Mouse (Mus musculus): ENCODE data around the gene Ntsr1. TPM values are rescaled to one million over a fixed set of nuclear protein-coding genes. Genes with fewer than 3 reads are reported as not detected.

Ntsr1 gene
- polyA plus RNA-seq, 1 experiment from 2014 or later: 2.8 TPM

DNA sequence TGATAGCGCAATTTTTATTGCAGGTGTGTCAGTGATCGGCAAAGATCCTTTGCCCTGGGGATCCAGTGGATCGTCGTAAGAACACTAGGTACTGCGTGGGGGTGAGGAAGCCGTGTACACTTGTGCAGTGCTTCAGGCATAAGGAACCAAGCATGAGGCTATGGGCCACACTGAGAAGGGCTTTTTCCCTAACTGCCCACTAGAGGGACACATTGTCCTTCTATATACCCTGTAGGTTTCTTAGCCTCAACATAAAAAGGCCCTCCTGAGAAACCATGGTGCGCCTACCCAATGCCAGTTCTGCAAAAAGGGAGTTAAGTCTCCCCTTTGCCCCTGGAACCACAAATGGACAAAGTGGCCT is 26.7 kb upstream of the Ntsr1 start:
- no peak overlapping the region; the same call in 1 of the 2 replicates for H3K4me2 ChIP-seq (replicated peaks)
- H3K27ac ChIP-seq: no peak overlapping the region
- no peak overlapping the region for H3K9ac ChIP-seq

GRCm38 (mm10) chr2:180474864-180475263 is 24.9 kb upstream of the Ntsr1 start:
- no peaks in the 10 kb centered on the region for H3K9me3 ChIP-seq
- no peak overlapping the region for H3K4me2 ChIP-seq (replicated peaks)
- H3K27me3 ChIP-seq (replicated peaks): peaks cover 3% of the 10 kb centered on the region; the same call in 1 of the 2 replicates
- no peak overlapping the region for H3K27ac ChIP-seq
- no peak overlapping the region for H3K4me3 ChIP-seq (replicated peaks)
- H3K36me3 ChIP-seq: no peaks in the 10 kb centered on the region
- peaks cover 7% of the 10 kb centered on the region; the same call in 1 of the 2 replicates for H3K4me1 ChIP-seq (replicated peaks)
- 97% methylated on average over 3 of the region's 3 CpGs for WGBS
- no peak for ATAC-seq
- H3K9ac ChIP-seq: no peak overlapping the region

More for the DNA sequence above, 26.7 kb upstream of the Ntsr1 start:
- peaks cover 7% of the 10 kb centered on the region; the same call in 1 of the 2 replicates for H3K4me1 ChIP-seq (replicated peaks)
- H3K27me3 ChIP-seq (replicated peaks): peaks cover 3% of the 10 kb centered on the region; the same call in 1 of the 2 replicates
- H3K4me3 ChIP-seq (replicated peaks): no peak overlapping the region
- H3K36me3 ChIP-seq: no peaks in the 10 kb centered on the region
- peak; percentile 79 for ATAC-seq
- WGBS: 38% methylated on average over 7 of the region's 7 CpGs
- H3K9me3 ChIP-seq: no peaks in the 10 kb centered on the region

- ATAC-seq: no peak
- H3K9me3 ChIP-seq: no peaks in the 10 kb centered on the region
- no peak overlapping the region for H3K27ac ChIP-seq
- no peaks in the 10 kb centered on the region for H3K36me3 ChIP-seq
- H3K27me3 ChIP-seq (replicated peaks): peaks cover 2% of the 10 kb centered on the region; the same call in 1 of the 2 replicates
- 17% methylated on average over 16 of the region's 16 CpGs for WGBS
- H3K4me2 ChIP-seq (replicated peaks): no peak overlapping the region
- peaks cover 4% of the 10 kb centered on the region; the same call in 1 of the 2 replicates for H3K4me1 ChIP-seq (replicated peaks)
- no peak overlapping the region for H3K9ac ChIP-seq
- no peak overlapping the region for H3K4me3 ChIP-seq (replicated peaks)
These were observed 17.5 kb upstream of the Ntsr1 start for GRCm38 (mm10) chr2:180482274-180482673.

DNA sequence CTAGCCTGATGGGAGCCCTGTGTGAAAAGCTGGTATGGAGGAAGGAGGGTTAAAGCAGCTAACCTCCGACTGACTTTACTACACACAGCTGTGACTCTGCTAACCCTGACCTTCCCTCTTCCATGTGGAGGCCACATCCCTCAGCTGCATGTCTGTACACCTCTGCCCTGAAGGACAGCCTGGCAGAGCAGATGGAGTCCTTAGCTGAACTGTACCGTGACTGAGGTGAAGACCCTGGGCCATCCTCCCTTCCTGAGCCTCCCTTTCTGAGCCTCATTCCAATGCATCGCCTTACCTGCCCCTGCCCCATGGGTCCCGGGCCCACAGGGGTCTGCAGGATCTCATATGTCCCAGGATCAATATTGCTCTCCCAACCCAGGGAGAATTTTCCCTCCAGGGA is 14.9 kb upstream of the Ntsr1 start:
- peaks cover 4% of the 10 kb centered on the region; the same call in 1 of the 2 replicates for H3K4me1 ChIP-seq (replicated peaks)
- H3K36me3 ChIP-seq: no peaks in the 10 kb centered on the region
- H3K4me3 ChIP-seq (replicated peaks): no peak overlapping the region
- no peaks in the 10 kb centered on the region for H3K9me3 ChIP-seq
- H3K27ac ChIP-seq: no peak overlapping the region
- H3K27me3 ChIP-seq (replicated peaks): peaks cover 10% of the 10 kb centered on the region
- no peak overlapping the region for H3K4me2 ChIP-seq (replicated peaks)
- no peak overlapping the region for H3K9ac ChIP-seq
- 57% methylated on average over 4 of the region's 4 CpGs for WGBS
- no peak for ATAC-seq

- Histone ChIP-seq H3K4me3 (replicated peaks) (no peak overlapping the region), H3K4me2 (replicated peaks) (no peak overlapping the region), H3K27me3 (replicated peaks) (peaks cover 10% of the 10 kb centered on the region), H3K36me3 (no peaks in the 10 kb centered on the region), H3K9me3 (no peaks in the 10 kb centered on the region), H3K27ac (no peak overlapping the region), H3K9ac (no peak overlapping the region), H3K4me1 (replicated peaks) (peaks cover 4% of the 10 kb centered on the region; the same call in 1 of the 2 replicates)
- 66% methylated on average over 3 of the region's 3 CpGs for WGBS
- no peak for ATAC-seq
These were observed 14.5 kb upstream of the Ntsr1 start for GRCm38 (mm10) chr2:180485306-180485705.

- no peaks in the 10 kb centered on the region for H3K9me3 ChIP-seq
- no peak overlapping the region for H3K4me3 ChIP-seq (replicated peaks)
- no peaks in the 10 kb centered on the region for H3K4me1 ChIP-seq (replicated peaks)
- peaks cover 10% of the 10 kb centered on the region for H3K27me3 ChIP-seq (replicated peaks)
- H3K9ac ChIP-seq: no peak overlapping the region
- no peaks in the 10 kb centered on the region for H3K36me3 ChIP-seq
- 27% methylated on average over 17 of the region's 17 CpGs for WGBS
- no peak overlapping the region for H3K4me2 ChIP-seq (replicated peaks)
- no peak overlapping the region for H3K27ac ChIP-seq
- ATAC-seq: no peak
These were observed 11.5 kb upstream of the Ntsr1 start for GRCm38 (mm10) chr2:180488210-180488751.

- Histone ChIP-seq H3K4me1 (replicated peaks) (peaks cover 18% of the 10 kb centered on the region), H3K4me3 (replicated peaks) (no peak overlapping the region), H3K9me3 (no peaks in the 10 kb centered on the region), H3K36me3 (no peaks in the 10 kb centered on the region), H3K4me2 (replicated peaks) (no peak overlapping the region), H3K27me3 (replicated peaks) (peaks cover 25% of the 10 kb centered on the region), H3K9ac (no peak overlapping the region), H3K27ac (no peak overlapping the region)
- ATAC-seq: no peak
- 61% methylated on average over 8 of the region's 8 CpGs for WGBS
These were observed 3.9 kb upstream of the Ntsr1 start for GRCm38 (mm10) chr2:180495906-180496305.

GRCm38 (mm10) chr2:180500726-180501125 is 950 bp downstream of the Ntsr1 start:
- H3K4me2 ChIP-seq (replicated peaks): peak overlapping the region; percentile 61
- no peaks in the 10 kb centered on the region for H3K9me3 ChIP-seq
- H3K4me3 ChIP-seq (replicated peaks): peak overlapping the region; percentile 35
- peak overlapping the region; percentile 82 for H3K27ac ChIP-seq
- WGBS: 29% methylated on average over 13 of the region's 13 CpGs
- H3K4me1 ChIP-seq (replicated peaks): peaks cover 33% of the 10 kb centered on the region
- H3K9ac ChIP-seq: 0 out of 2 replicates have a peak overlapping the region, but pooled peaks have one; percentile 8
- peaks cover 35% of the 10 kb centered on the region for H3K27me3 ChIP-seq (replicated peaks)
- 0 out of 2 replicates have a peak, but pooled peaks have one; percentile 10 for ATAC-seq
- H3K36me3 ChIP-seq: no peaks in the 10 kb centered on the region

DNA sequence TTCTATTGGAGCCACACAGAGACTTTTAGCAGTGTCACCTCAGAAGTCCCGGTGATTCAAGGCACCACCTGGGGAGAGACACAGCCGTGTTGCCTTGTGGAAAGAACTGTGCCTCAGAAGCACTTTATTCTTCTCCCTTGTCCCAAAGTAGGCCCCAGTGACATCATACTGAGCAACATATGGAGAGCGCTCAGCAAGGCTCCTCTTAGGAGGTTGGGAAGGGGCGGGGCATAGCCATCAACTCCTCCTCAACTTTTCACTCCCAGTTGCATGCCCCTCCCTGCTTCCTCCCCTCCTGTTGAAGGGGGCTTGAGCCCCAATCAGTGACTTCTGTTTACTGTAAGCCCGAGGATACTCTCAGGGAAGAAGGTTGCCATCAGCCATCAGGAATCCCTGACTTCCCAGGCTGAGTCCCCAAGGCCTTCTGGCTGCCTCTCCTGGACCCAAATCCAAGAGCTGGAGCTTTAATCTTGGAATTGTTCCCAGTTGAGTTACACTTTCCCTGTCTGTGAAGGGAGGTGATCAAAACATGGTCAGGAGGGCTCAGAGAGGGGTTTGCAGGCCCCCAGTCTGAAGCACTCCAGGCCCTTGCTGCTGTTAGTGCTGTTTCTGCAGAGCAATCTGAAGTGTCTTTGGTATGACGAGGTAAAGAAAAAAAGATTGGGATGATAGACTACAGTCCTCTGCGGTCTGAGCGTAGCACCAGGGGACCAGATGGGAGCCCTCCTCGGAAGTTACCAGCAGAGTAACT is 1.6 kb downstream of the Ntsr1 start:
- WGBS: 26% methylated on average over 9 of the region's 9 CpGs
- no peaks in the 10 kb centered on the region for H3K36me3 ChIP-seq
- peaks cover 33% of the 10 kb centered on the region for H3K4me1 ChIP-seq (replicated peaks)
- H3K27ac ChIP-seq: peak overlapping the region; percentile 82
- peak; percentile 83 for ATAC-seq
- peaks cover 35% of the 10 kb centered on the region for H3K27me3 ChIP-seq (replicated peaks)
- no peak overlapping the region for H3K9ac ChIP-seq
- H3K4me3 ChIP-seq (replicated peaks): peak overlapping the region; percentile 35
- peak overlapping the region; percentile 61 for H3K4me2 ChIP-seq (replicated peaks)
- H3K9me3 ChIP-seq: no peaks in the 10 kb centered on the region

DNA sequence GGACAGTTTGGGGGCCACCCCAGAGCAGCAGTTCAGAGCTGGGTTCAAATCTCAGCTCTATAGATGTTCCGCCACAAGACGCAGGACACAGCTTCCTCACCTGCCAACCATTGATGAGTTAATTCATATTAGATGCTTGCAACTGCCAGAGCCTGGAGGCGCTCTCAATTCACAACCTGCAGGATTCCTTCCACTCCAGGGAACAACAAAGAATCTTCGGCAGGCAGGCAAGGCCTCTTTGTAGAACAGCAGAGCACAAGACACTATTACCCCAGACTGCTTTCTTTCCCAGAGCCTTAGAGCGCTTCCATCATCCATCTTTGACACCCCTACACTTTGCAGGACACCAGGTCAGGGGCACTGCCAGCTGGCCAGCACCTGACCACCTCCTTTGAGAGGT is 6.5 kb downstream of the Ntsr1 start:
- ATAC-seq: no peak
- Histone ChIP-seq H3K27me3 (replicated peaks) (peaks cover 7% of the 10 kb centered on the region), H3K9ac (no peak overlapping the region), H3K4me3 (replicated peaks) (no peak overlapping the region), H3K27ac (peak overlapping the region; percentile 2; the same call in 1 of the 2 replicates), H3K4me2 (replicated peaks) (no peak overlapping the region), H3K36me3 (no peaks in the 10 kb centered on the region), H3K9me3 (no peaks in the 10 kb centered on the region), H3K4me1 (replicated peaks) (peaks cover 21% of the 10 kb centered on the region)
- 74% methylated on average over 5 of the region's 5 CpGs for WGBS

- peaks cover 27% of the 10 kb centered on the region for H3K4me1 ChIP-seq (replicated peaks)
- H3K36me3 ChIP-seq: no peaks in the 10 kb centered on the region
- H3K4me3 ChIP-seq (replicated peaks): no peak overlapping the region
- no peak overlapping the region for H3K27ac ChIP-seq
- no peak for ATAC-seq
- H3K9me3 ChIP-seq: no peaks in the 10 kb centered on the region
- no peak overlapping the region for H3K4me2 ChIP-seq (replicated peaks)
- WGBS: 57% methylated on average over 14 of the region's 14 CpGs
- no peak overlapping the region for H3K9ac ChIP-seq
- no peaks in the 10 kb centered on the region for H3K27me3 ChIP-seq (replicated peaks)
These were observed 8.8 kb downstream of the Ntsr1 start for GRCm38 (mm10) chr2:180508455-180509115.

DNA sequence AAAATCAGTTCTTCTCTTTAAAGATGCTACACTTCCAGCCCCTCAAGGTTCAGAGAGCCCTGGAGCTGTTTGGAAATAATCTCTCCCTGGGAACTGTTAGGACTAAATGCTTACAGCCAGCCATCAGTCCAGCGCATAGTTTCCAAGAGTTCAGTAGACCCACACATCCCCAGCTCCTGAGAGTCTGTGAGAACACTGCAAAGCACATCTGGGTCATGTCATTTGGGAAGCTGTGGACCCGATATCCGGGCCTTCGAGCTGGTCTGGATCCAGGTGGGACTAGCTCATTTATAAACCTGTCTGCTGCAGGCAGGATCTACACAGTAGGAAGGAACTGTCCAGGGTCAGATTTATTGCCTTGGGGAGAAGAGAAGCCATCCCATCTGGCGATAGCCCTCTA is 11.1 kb downstream of the Ntsr1 start:
- ATAC-seq: no peak
- no peak overlapping the region for H3K9ac ChIP-seq
- no peaks in the 10 kb centered on the region for H3K9me3 ChIP-seq
- H3K4me2 ChIP-seq (replicated peaks): no peak overlapping the region
- H3K4me1 ChIP-seq (replicated peaks): peaks cover 36% of the 10 kb centered on the region
- peak overlapping the region; percentile 42; the same call in 1 of the 2 replicates for H3K27ac ChIP-seq
- no peak overlapping the region for H3K4me3 ChIP-seq (replicated peaks)
- 42% methylated on average over 5 of the region's 5 CpGs for WGBS
- no peaks in the 10 kb centered on the region for H3K36me3 ChIP-seq
- H3K27me3 ChIP-seq (replicated peaks): no peaks in the 10 kb centered on the region
